Mouse (Mus musculus): ENCODE data around the gene Ncln.

Ncln gene

DNA sequence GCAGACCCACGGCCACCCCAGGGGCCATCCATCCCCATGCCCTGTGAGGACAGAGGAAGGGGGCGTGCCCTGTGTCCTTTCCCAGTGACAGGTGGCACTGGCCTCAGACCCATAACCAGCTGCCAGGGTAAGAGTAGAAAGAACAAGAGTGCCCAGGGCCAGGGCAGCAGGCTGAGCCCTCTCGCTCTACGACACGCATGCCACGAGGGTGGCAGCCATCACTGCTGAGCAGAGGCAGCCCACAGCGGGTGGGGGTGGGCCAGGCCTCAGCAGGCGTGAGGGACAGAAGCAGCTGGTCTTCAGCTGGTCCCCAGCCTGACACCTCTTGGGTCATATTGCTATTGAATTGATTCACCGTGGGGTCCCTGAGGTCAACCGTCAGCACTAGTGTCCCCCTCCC is 9.7 kb downstream of the Ncln start:
- DNase-seq, result no peak

- DNase-seq, result no peak
Observed at GRCm38 (mm10) chr10:81485479-81486018, 10.6 kb downstream of the Ncln start.

DNA sequence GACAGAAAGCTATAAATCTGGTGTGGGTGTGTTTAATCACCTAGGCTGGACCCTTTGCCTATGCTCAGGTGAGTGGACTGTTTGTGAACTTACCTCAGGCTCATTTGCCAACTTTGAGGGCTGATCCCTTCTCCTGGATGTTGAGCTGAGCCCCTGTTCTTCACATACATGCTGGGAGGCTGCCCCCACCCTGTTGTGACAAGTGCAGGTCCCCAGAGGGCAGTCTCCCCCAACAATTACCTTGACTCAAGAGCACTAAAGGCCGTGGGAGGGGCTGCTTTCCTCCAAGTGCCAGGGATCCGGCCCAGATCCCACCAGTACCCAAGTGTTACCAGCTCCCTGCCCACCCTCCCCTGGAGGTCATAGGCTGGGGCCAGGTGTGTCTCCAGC is 11.1 kb downstream of the Ncln start:
- DNase-seq, result no peak

DNA sequence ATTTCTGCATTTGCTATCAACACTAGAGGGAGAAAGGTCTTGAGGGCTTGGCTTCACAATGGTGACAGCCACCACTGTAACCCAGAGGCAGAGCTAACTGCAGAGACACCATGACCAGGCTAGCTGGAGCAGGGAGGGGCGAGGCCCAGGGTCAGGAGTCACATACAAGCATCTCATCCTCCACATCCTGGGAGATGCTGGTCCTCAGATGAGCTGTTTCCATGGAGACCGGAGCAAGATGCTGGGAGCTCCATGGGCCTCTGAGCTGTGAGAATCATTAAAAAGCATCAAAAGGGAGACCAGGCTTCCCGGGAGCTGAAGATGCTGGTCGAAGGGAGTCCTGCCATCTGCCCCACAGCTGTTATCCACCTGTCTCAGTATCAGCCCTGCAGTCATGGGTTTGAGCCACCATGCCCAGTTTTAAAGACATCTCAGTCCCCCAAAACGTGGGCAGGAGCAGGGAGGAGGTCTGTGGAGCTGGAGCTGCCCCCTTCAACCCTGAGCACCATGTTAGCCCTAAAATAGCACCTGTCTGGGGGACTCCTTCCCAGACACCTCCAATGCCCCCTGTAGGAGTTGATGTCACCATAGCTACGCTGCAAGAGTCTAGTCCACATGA is 11.6 kb downstream of the Ncln start:
- DNase-seq, result no peak

GRCm38 (mm10) chr10:81483983-81484382 is 12.2 kb downstream of the Ncln start:
- DNase-seq, result no peak

DNA sequence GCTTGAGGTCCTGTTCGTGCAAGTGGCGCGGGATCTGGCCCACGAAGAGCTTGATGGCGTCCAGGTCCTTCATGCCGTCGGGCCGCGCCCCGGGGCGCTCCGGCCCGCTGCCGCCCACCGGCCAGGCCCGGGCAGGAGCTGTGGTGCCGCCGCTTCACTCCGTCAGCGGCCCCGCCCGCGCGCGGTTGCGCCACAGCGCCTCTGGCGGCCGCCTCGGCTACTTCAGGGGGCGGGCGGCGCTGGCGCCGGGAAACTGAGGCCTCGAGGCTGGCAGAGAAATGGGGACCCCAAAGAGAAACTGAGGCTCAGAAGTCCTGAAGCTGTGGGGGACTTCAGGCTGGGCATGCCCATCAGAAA is 13.7 kb downstream of the Ncln start, which contains the start of gene Celf5:
Celf5 (minus strand) TSS at position 177 of the 357 bp plus-strand sequence.
- DNase-seq, result no peak

DNA sequence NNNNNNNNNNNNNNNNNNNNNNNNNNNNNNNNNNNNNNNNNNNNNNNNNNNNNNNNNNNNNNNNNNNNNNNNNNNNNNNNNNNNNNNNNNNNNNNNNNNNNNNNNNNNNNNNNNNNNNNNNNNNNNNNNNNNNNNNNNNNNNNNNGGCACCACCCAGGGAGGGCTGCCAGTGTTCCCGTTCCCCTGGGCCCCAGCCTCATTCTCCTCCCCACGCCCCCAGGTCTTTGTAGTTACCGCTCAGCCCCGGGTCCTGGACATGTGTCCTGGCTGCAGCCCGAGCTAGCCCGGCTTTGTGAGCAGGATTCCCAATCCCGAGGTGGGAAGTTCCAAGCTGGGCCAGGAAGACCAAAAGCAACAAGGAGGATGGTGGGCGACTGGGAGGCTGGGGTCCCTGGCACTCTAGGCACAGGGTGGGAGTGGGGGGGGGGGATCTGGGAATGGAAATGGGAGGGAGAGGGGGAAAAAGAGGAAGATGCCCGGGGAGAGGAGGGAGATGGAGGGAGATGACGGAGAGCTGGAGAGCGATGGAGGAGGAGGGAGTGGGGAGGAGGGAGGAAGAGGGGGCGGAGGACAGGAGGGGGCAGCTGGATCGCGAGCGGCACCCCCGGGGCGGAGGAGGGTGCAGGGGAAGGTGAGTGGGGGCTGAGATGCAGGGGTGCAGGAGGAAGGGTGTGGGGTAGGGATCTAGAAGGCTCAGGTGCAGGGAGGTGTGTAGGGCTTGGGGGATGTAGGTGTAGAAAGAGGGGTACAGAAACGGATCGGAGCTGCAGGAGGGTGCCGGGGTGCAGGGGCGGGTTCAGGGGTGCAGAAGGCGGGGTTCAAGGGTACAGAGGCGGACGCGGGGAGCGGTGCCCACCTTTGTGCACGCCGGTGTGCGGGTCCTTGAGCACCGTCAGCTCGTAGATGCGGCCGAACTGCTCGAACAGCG is 14.3 kb downstream of the Ncln start:
- no peak for DNase-seq

- DNase-seq, result no peak
Observed at GRCm38 (mm10) chr10:81474461-81474860, 21.7 kb downstream of the Ncln start.

GRCm38 (mm10) chr10:81473003-81473451 is 23.2 kb downstream of the Ncln start:
- no peak for DNase-seq

DNA sequence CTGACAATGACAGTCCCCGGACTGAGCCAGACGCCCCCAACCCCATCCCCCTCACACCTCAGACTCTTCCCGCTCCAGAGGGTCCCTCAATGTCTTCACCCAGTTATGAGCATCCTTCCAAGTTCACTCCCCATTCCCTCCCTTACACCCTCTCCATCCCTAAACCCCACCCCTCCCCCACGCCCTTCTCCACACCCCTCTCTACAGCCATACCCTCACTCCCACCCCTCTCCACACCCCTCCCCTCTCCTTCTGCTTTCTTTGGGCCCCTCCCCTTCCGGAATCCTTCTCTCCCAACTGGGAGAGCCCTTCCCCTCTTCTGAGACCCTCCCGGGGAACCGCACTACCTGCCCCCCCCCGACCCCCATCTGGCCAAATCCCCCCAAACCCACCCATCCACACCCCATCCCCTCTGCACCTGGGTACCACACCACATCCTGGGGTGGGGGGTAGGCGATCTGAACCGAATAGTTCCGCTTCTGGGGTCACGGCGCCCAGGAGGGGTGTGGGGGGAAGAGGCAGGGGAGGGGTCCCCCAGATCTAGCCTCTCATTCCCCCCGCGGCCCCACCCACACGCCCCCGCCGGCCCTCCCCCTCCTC is 23.7 kb downstream of the Ncln start:
- DNase-seq, result no peak

GRCm38 (mm10) chr10:81470454-81470853 is 25.7 kb downstream of the Ncln start:
- DNase-seq, result no peak

DNA sequence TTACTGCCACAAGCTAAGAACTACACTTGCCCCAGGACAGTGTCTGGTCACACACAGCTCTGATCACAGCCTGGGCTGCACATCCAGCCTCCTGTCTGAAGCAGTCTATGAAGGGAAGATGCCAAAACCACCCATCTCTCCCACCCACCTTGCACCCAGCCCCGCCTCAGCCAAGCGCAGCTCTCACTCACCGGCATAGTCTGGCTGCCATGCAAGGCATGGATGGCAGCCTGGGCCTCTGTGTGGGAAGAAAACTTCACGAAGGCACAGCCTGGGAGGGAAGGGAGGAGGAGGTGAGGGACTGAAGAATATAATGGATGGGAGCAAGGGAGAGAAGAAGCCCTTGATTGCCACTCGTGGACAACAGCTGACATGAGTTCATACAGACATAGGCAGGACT is 26.9 kb downstream of the Ncln start:
- DNase-seq, result no peak

DNA sequence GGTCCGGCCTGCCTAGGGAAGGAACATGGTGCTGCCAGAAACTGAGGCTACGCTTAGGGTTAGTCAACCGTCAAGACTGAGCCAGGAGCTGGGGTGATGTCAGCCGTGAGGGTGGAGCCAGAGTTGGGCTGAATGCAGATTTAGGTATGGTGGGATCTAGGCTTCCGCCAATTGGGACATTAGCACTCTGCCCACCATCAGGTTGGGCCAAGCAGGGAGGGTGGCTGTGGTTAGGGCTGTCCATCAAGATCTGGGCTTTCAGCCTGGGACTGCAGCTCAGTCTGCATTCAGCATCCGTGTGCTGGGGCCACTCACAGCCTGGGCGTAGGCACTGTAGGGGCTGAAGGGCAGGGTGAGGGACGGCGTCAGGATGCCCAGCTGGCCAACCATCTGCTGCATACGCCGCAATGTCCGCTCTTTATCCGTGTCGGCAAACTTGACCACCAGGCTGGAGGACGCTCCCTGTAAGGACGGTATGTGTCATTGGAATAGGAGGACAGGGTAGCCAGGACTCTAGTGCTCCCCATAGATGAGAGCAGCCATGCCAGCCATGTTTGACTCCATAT is 28.4 kb downstream of the Ncln start:
- peak in 1 of 2 experiments; percentile 1 for DNase-seq

- DNase-seq, result peak in 1 of 2 experiments; percentile 1
Observed at GRCm38 (mm10) chr10:81466881-81467280, 29.3 kb downstream of the Ncln start.

DNA sequence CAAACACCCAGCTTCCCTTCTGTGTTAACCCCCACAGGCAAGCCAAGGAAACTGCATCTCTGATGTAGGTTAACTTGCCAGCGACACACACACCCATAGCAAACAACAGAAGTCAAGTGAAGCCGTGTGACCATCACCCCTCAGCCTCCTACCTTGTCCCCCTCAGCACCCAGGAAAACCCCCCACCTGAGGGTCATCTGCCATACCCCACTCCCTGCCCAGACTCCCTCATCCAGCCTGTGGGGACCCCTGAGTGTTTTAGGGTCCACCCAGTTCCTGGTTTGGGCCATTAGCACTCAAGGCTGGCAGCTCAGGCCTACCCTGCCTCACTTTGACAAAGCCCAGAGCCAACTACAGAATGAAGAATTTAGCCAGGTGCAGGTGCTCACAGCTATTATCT is 30.1 kb downstream of the Ncln start:
- peak in 1 of 2 experiments; percentile 0 for DNase-seq

DNA sequence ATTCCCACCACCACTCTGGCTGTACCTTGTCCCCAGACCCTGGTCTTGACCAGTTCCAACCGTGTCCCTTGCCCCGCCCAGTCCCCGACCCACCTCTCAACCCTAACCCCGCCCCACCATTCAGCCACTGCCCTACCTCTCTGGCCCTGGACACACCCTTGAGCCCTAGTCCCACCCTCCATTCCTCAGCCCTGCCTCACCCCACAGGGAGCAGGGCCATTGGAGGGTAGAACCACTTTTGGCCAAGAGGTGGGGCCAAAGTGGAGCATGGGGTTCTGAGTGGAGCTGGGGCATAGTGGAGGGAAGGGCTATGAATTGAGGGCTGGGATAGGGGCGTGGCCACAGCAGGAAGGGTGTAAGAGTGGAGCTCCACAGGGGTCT is 30.9 kb downstream of the Ncln start:
- DNase-seq, result peak; percentile 0 to 3

DNA sequence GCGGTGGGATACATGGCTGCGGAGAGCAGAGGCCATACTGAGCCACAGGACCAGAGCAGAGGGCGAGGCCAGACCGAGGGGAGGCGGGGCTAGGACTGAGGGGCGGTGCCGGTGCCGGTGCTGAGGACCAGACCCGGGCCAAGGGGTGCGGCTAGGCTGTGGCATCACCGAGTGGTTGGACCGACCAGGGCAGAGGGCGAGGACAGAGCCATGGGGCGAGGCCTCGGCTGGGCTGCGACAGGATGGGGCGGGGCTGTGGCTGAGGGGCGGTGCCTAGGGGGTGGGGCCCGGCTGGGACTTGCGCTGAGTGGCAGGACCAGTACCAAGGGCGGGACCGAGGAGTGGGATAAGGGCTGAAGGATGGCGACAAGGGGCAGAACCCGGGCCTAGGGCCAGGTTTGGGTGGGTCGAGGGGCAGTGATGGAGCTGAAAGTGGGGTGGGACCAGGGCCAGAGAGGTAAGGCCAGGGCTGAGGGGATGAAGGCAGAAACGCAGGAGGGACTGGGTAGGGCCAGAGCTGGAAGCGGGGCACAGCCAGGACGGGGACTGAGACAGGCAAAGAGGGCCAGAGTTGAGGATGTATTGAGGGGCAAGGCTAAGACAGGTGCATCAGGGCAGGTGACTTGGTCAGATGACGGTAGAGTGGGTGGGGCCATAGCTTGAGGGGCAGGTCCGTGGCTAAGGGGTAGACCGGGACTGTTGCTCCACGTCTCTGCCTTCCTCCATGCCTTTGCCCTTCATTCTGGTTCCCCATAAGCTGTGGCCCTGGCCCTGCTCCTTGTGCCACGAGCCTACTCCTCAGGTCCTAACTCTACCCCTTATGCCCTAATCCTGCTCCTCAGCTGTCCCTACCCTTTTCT is 31.6 kb downstream of the Ncln start:
- peak; percentile 3 to 11 for DNase-seq

GRCm38 (mm10) chr10:81463531-81463930 is 32.7 kb downstream of the Ncln start:
- peak in 1 of 2 experiments; percentile 1 for DNase-seq

- peak in 1 of 2 experiments; percentile 2 for DNase-seq
Observed at GRCm38 (mm10) chr10:81462917-81463316, 33.3 kb downstream of the Ncln start.

DNA sequence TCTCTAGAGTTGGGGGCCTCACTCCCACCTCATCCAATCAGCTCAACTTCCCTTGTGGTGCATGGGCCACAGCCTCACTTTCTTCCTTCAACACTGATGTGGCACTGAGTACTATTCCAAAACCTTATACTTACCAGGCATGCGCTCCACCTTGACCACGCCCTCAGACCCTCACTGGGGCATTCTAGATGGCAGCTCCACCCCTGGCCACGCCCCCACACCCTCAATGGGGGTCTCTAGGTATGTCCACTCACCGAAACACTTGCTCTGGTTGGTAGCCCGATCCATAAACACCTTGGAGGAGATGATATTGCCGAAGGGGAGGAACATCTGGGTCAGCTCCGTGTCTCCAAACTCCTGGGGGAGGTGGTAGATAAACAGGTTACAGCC is 33.8 kb downstream of the Ncln start:
- peak in 1 of 2 experiments; percentile 7 for DNase-seq

DNA sequence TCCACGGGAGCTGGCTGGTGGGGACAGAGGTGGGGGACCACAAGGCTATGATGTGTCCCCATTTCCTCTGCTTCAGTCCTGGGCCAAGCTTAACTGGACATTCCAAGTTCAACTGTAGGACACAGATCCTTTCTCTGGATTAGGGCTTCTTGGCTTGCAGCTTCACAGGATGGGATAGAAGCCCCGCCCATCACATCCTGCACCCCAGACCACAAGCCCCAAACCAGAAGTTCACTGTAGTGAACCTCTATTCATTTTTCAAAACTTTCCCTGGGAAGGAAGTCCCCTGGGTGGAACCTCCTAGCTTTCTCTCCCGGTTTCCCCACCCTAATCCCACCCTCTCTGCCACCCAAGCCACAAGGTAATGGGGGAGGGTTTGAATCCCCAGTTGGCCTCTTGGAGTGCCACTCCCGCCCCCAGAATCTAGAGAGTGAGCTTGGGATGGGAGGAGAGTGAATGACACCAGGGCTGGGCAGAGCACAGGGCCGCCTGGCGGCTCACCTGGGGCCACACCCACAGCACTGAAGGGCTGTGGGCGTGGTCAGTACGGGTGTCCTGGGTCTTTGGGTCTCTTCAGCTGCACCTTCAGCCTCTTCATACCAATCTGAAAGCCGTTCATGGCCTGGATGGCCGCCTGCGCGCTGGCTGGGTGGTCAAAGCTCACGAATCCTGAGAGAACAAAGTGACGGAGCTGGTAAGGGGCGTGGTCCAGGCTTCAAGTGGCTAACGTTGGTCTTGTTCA is 34.3 kb downstream of the Ncln start:
- DNase-seq, result no peak
